Mouse (Mus musculus): ENCODE data around the gene Sstr3. TPM values are rescaled to one million over a fixed set of nuclear protein-coding genes. Genes with fewer than 3 reads are reported as not detected.

Sstr3 gene
- total RNA-seq, 1 experiment from 2014 or later: 0.58 TPM

DNA sequence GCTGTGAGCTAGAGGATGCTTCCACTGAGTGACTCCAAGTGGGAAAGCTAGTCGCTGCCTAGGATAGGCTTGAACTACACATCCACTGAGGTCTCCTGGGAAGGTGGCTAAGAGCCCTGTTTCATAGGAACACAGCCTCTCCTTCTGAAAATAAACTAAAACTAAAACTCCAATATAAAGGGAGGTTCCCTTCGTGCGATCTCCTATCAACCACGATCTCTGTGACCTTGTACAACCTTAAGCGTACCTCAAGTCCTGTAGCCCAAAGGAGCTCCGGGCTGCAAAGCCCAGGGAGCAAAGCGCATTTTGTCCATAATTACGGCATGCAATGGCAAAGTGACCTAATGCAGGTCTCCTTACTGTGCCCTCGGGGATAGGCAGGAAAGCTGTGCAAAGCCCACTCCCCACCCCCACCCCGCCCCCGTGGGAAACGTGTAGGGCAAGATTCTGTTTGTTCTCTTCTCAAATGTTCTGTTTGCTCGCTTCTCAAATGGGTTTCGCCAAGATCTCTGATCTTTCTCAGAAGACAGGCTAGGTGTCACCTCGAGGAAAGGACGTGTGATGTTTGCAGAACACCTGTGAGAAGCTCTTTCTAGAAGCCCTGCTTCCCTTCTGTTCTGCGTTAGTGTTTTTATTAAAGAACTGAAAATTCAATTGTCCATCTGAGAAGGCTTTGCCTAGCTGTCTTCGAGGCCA is 41.9 kb downstream of the Sstr3 start:
- DNase-seq: no peak

DNA sequence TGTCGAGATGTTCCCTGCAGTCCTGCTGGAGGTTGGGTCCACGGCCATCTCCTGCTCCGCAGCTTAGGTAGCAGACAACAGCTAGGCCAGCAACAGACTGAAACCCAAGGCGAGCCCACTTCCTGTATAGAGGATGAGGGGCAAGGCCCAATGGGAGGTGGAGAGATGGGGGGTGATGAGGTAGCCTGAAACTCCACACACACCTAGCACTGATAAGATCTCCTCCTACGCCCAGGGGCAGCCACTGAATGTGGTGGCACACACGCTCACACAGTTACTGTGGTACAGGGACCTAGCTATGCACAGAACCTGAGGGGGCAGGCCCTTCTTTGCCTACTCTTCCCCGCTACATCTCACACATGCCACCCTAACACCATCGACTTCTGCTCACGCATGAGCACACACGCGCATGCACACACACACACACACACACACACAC is 49.5 kb downstream of the Sstr3 start, which contains the start of gene Il2rb:
Gene Il2rb (minus strand): TSS at position 304 of the 439 bp plus-strand sequence.
- no peak for DNase-seq

DNA sequence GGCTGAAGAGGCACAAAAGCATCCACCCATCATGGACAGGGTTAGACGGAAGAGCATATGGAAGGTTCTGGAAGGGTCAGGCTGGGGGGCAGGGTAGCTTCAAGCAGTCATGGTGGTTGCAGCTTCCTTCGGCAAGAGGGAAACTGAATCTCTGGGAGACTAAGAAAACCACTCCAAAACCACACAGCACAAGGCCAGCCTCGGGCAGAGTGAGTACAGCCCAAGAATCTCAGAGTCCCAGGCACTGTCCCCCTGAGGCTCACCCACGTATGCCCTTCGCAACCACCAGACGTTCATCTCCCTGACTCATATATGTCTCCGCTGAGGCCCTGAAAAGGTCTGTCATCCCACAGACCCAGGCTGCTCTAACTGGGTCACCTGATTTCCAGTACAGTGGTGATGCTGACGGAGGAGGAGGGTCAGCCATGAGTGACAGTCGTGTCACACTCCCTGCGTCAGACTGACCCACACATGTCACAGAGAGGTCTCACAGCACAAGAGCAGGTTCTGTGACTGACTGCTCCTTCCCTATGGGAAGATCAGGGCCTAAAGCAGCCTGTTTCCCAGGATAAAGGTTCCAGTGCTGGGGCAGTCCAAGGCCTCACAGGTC is 51.0 kb downstream of the Sstr3 start:
- no peak for DNase-seq

DNA sequence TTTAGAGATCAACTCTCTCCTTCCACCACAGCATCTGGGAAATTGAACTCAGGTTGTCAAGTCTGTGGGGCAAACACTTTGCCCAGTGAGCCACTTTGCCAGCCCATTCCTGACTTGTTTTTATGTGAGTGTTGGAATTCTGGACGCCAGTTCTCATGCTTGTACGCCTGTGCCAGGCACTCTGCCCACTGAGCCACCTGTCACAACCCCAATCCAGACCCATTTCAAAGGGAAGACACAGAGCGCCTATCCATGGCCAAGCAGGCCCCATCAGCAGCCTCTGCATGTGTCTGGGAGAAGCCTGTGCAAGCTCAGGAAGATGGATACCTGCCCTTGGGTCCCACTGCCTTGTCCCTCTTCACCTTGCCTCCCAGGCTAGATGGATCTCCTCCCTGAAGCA is 53.2 kb downstream of the Sstr3 start:
- no peak for DNase-seq

DNA sequence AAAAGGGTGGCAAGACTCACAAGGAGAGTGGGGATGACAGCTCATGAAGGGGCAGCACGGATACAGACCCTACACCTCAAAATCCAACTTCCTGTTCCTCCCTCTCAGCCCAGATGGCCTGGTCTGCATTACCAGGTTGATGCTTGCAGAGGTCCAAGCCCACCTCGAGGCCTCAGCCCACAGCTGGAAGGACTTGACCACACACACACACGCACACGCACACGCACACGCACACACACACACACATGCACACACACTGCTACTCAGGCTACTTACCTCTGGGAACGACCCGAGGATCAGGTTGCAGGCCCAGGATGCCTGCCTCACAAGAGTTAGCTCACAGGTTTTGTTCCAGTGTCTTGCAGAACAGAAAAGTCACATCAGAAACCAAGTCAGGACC is 54.6 kb downstream of the Sstr3 start:
- no peak for DNase-seq

DNA sequence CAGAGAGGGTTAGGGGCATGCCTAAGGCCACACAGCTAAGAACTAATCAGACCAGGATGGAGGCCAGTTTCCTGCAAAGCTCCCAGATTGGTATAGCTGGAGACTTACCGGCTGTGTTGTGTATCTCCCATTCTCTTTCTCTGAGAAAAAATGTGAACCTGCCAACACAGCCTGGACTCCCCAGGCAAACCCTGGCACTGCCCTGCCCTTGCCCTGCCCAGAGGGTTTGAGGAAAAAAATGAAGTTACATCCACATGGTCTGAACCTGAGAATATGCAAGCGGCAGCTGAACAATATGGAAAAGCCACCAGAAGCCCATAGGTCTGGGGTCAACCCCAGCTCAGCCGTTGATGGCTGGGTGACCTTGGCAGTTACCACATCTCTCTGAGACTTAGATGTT is 55.2 kb downstream of the Sstr3 start:
- no peak for DNase-seq

DNA sequence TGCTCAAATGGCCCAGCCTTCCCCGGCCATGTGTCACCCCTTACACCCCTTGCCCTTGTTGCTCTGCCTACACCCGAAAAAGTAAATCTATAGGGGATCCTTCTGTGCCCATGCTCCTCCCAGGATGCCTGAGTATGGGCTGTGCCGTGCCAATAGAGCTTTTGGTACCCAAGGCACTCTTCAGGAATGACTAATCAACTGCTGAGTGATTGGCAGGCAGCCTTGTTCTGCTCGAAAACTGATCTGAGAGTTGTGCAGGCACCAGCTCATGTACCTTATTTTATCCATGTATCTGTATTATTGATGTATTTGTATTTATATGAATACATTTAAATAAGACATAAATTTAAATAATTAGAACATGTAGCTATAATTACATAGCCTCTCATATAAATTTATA is 57.4 kb downstream of the Sstr3 start:
- DNase-seq: no peak

Other genes with a start within 250 kb of the Sstr3 start
- 0.43 and 1.0 TPM in 2 replicates for gene Csf2rb2, start 239.0 kb downstream of the Sstr3 start, total RNA-seq (2021)
- 6.9 and 9.2 TPM in 2 replicates for gene Csf2rb, start 218.9 kb downstream of the Sstr3 start, total RNA-seq (2021)
- gene Tex33, start 148.8 kb downstream of the Sstr3 start, total RNA-seq (2021): not detected in 2 replicates
- 246 and 299 TPM in 2 replicates for gene Tst, start 138.8 kb downstream of the Sstr3 start, total RNA-seq (2021)
- gene Mpst, start 138.3 kb downstream of the Sstr3 start, total RNA-seq (2021): 56.9 and 61.7 TPM in 2 replicates
- 73.5 and 84.3 TPM in 2 replicates for gene Kctd17, start 116.1 kb downstream of the Sstr3 start, total RNA-seq (2021)
- gene Tmprss6, start 76.1 kb downstream of the Sstr3 start, total RNA-seq (2021): 1.9 and 4.9 TPM in 2 replicates
- gene Il2rb, start 49.4 kb downstream of the Sstr3 start, total RNA-seq (2021): 0.48 and 0.58 TPM in 2 replicates
- gene C1qtnf6, start 13.3 kb downstream of the Sstr3 start, total RNA-seq (2021): 48.7 and 59.4 TPM in 2 replicates
- gene Rac2, start 28.1 kb upstream of the Sstr3 start, total RNA-seq (2021): 2.7 and 4.5 TPM in 2 replicates
- gene Cyth4, start 52.4 kb upstream of the Sstr3 start, total RNA-seq (2021): 7.5 and 7.6 TPM in 2 replicates
- 2.4 and 7.8 TPM in 2 replicates for gene Elfn2, start 174.1 kb upstream of the Sstr3 start, total RNA-seq (2021)
- 11.9 and 14.5 TPM in 2 replicates for gene Mfng, start 228.8 kb upstream of the Sstr3 start, total RNA-seq (2021)

Measured in adrenal gland, postnatal 25 days (tissue).